Mouse (Mus musculus) E14TG2a.4 (cell line): ENCODE measurements at regions not wholly inside any gene's neighbourhood (a gene's known extent, or its start where the extent isn't known, plus 50 kb on each side); places are given as distances from the start of the nearest gene placed in this dataset.

Source experiments
- H3K27me3 ChIP-seq: 2 replicates; pipeline ENCODE4 v1.6.1; 2014; ENCODE audit warnings: low read length, control low read depth; ENCODE audit not compliant: insufficient read depth
- H3K36me3 ChIP-seq: 2 replicates; pipeline ENCODE4 v1.6.1; 2014; ENCODE audit warnings: low read length, control low read depth; ENCODE audit not compliant: insufficient read depth
- H3K4me1 ChIP-seq: replicated peaks from 2 replicates; pipeline ENCODE4 v1.6.1; 2014; ENCODE audit warnings: low read depth, low read length, control low read depth
- H3K4me3 ChIP-seq: replicated peaks from 2 replicates; pipeline ENCODE4 v1.5.1; 2014; ENCODE audit warnings: mild to moderate bottlenecking, low read length
- H3K9me3 ChIP-seq: 2 replicates; pipeline ENCODE4 v1.6.1; 2014; ENCODE audit warnings: low read length, control low read depth
- CTCF ChIP-seq: conservative IDR thresholded peaks from 2 replicates; pipeline ENCODE4 v1.5.1; 2014; ENCODE audit warnings: low read length
- NANOG ChIP-seq: IDR thresholded peaks from 2 replicates; pipeline ENCODE4 v1.6.1; 2014; ENCODE audit warnings: borderline replicate concordance, low read length, mixed read lengths
- POU5F1 ChIP-seq: IDR thresholded peaks from 2 replicates; pipeline ENCODE4 v1.6.1; 2014; ENCODE audit warnings: low read length, borderline replicate concordance

- H3K4me3 ChIP-seq: no peak overlapping the region
- H3K4me1 ChIP-seq: no peaks in the 10 kb centered on the region
- H3K27me3 ChIP-seq: no peaks in the 10 kb centered on the region
- no peak for TF ChIP-seq NANOG
- TF ChIP-seq CTCF: no peak
- TF ChIP-seq POU5F1: no peak
- H3K9me3 ChIP-seq: no peaks in the 10 kb centered on the region
- no peaks in the 10 kb centered on the region for H3K36me3 ChIP-seq
These were observed 118.3 kb upstream of the Ccdc85a start for GRCm38 (mm10) chr11:28702384-28702783.

GRCm38 (mm10) chr11:28701379-28701778 is 117.3 kb upstream of the Ccdc85a start:
- no peaks in the 10 kb centered on the region for H3K4me1 ChIP-seq
- no peaks in the 10 kb centered on the region for H3K9me3 ChIP-seq
- TF ChIP-seq POU5F1 (no peak), CTCF (no peak), NANOG (no peak)
- H3K4me3 ChIP-seq: no peak overlapping the region
- H3K27me3 ChIP-seq: no peaks in the 10 kb centered on the region
- no peaks in the 10 kb centered on the region for H3K36me3 ChIP-seq

DNA sequence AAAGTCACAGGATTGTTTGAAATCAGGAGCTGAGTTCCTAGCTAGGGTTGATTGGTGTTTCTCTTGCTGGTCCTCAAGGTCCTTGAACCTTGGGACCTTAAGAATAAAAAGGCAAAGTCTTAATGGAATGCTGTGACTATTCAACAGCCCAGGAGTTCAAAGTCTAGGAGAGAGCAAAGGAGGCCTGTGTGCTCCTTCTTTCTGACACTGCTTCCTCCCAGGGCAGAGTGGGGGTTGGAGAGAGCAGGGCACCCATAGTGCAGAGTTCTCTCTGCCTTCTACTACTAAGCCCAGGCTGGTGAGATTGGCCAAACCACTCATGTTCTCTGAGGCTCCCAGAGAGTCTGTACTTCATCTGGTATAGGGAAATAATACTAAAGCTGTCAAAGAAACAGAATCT is 115.6 kb upstream of the Ccdc85a start:
- Histone ChIP-seq H3K4me3 (no peak overlapping the region), H3K27me3 (no peaks in the 10 kb centered on the region), H3K9me3 (no peaks in the 10 kb centered on the region), H3K4me1 (no peaks in the 10 kb centered on the region), H3K36me3 (no peaks in the 10 kb centered on the region)
- no peak for TF ChIP-seq NANOG
- no peak for TF ChIP-seq POU5F1
- TF ChIP-seq CTCF: no peak

DNA sequence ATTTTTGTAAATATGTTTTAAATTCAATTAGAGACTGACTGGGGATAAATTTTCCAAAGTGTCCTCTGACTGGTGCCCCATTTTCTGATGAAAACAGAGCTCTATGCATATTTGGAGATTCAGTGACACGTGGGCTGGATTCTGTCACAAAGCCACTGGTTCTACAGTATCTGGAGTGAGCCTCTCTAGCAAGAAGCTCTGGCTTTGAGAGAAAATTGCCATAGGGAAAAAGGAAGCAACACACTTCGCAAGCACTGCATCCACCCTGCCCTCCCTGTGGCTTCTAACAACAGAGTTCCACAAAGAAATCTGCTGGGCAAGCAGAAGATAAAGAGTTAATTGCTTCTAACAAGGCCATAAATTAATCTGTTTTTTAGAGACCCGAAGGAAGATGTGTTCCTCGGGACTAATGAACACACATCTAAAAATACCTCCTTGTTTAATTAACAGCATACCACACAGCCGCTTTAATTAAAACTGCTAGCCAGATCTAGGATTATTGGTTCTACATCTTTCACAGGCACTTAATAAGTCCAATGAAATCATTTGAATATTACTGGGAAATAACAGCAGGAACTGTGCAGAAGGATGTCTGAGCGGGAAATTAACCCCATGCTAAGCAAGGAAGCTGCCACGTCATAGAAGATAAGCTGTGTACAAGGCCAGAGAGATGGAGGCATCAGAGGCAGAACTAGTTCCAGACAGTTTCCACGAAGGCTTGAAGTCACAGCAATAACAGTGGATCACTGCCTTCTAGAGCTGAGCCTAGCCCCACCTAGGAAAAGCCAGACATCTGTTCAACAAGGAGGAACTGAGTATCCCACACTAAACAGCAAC is 113.7 kb upstream of the Ccdc85a start:
- no peaks in the 10 kb centered on the region for H3K4me1 ChIP-seq
- no peak overlapping the region for H3K4me3 ChIP-seq
- TF ChIP-seq CTCF (no peak), NANOG (no peak), POU5F1 (no peak)
- no peaks in the 10 kb centered on the region for H3K9me3 ChIP-seq
- no peaks in the 10 kb centered on the region for H3K27me3 ChIP-seq
- no peaks in the 10 kb centered on the region for H3K36me3 ChIP-seq

GRCm38 (mm10) chr11:28695031-28695430 is 110.9 kb upstream of the Ccdc85a start:
- TF ChIP-seq POU5F1 (no peak), CTCF (no peak), NANOG (no peak)
- Histone ChIP-seq H3K4me3 (no peak overlapping the region), H3K36me3 (no peaks in the 10 kb centered on the region), H3K4me1 (no peaks in the 10 kb centered on the region), H3K9me3 (no peaks in the 10 kb centered on the region), H3K27me3 (no peaks in the 10 kb centered on the region)

DNA sequence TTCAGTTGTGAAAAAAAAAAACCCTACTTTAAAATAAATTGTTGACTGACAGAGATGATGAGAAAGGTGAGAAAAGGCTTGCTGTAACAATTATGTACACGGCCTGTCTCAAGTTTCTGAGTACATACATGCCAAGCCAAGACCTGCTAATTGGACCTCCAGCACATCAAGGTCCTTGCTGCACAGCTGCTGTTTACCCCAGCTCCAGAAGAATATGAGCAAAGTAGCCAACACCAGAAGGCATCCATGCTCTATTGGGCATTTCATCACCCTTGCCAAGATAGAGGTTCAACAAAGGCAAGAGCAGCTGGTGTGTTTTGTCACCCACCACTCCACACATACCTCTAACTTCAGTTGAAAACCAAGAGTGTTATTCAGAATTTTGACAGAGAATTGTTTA is 109.2 kb upstream of the Ccdc85a start:
- Histone ChIP-seq H3K36me3 (no peaks in the 10 kb centered on the region), H3K27me3 (no peaks in the 10 kb centered on the region), H3K9me3 (no peaks in the 10 kb centered on the region), H3K4me3 (no peak overlapping the region), H3K4me1 (no peaks in the 10 kb centered on the region)
- TF ChIP-seq CTCF: no peak
- TF ChIP-seq NANOG: no peak
- no peak for TF ChIP-seq POU5F1

- no peaks in the 10 kb centered on the region for H3K4me1 ChIP-seq
- no peaks in the 10 kb centered on the region for H3K36me3 ChIP-seq
- no peak for TF ChIP-seq POU5F1
- TF ChIP-seq NANOG: no peak
- TF ChIP-seq CTCF: no peak
- H3K27me3 ChIP-seq: no peaks in the 10 kb centered on the region
- H3K9me3 ChIP-seq: no peaks in the 10 kb centered on the region
- H3K4me3 ChIP-seq: no peak overlapping the region
These were observed 108.4 kb upstream of the Ccdc85a start for GRCm38 (mm10) chr11:28692263-28693194.

- Histone ChIP-seq H3K4me3 (no peak overlapping the region), H3K27me3 (no peaks in the 10 kb centered on the region), H3K36me3 (no peaks in the 10 kb centered on the region), H3K4me1 (no peaks in the 10 kb centered on the region), H3K9me3 (no peaks in the 10 kb centered on the region)
- TF ChIP-seq POU5F1 (no peak), CTCF (no peak), NANOG (no peak)
These were observed 104.3 kb upstream of the Ccdc85a start for GRCm38 (mm10) chr11:28688436-28688835.
